In the genomic region with DNA sequence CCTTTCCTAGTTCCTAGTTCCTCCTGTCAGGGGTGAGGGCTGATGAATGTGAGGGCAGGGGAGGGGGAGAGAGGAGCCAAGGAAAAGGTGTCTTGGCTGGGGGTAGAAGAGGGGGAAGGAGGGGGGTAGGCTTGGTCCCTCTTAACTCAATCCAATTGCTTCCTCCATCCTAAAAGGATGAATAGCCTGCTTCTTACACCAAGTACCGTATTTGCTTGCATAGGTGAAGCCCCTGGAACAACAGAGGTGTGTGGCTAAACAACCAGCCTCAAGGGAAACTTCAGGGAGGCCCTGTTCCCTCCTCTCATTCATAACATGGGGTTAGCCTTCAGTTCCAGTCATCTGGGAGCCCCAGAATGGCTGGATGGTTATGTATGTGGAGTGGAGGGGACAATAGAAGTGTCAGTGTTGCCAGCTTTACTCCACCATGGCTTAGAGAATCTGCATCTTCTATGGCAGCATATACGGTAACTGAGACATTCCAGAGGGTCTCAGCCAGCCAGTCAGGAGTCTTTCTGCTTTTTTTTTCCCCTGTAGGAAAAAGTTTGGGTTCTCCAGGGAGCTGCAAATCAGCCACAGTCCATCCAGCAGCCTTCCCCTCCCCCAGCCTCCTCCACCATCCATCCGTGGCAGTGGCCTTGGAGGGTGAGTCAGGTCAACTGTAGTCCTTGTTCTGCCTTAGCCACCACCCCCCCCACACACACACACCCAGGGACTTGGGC, we compare ENCODE assay signal across 9 mouse cellular contexts.
A peak's percentile ranks its signal among the peaks of the same experiment; 100 is the strongest.
DNase-seq lines count a peak whose midpoint lies in the region; ATAC-seq and TF ChIP-seq lines count a peak whose summit lies in the region.
"Had no signal": no experiment of that assay in that cellular context is flagged by ENCODE, and none has a peak within 500 bp of the region (broad histone marks: within the 10 kb centered on the region; RNA-seq: fewer than 3 reads in every experiment).

No protein-coding gene starts in this region.

- no peaks in the 10 kb centered on the region for H3K27me3 ChIP-seq in lung, embryonic 14.5 days (ENCODE audit: insufficient read depth, low read length)
- H3K27me3 ChIP-seq in intestine, embryonic 14.5 days (replicated peaks; ENCODE audit: control insufficient read depth, insufficient read depth, low read length) = no peaks in the 10 kb centered on the region

- ATAC-seq in lung, embryonic 14.5 days (ENCODE audit: insufficient read depth) = peak; percentile 52; the same call in 1 of the 2 replicates
- peak; percentile 57; the same call in 1 of the 2 replicates for ATAC-seq in intestine, embryonic 14.5 days (replicated peaks; ENCODE audit: low FRiP score, low TSS enrichment, low read depth)

- H3K4me2 ChIP-seq in lung, embryonic 14.5 days = peak overlapping the region; percentile 40; the same call in 1 of the 2 replicates
- peak overlapping the region; percentile 41 for H3K4me2 ChIP-seq in intestine, embryonic 14.5 days (ENCODE audit: low read length)

- H3K9me3 ChIP-seq in lung, embryonic 14.5 days (ENCODE audit: low read depth, low read length) = no peaks in the 10 kb centered on the region
- peaks cover 5% of the 10 kb centered on the region; the same call in 1 of the 2 replicates for H3K9me3 ChIP-seq in intestine, embryonic 14.5 days (ENCODE audit: control insufficient read depth, low read length)

- no peak for TF ChIP-seq CTCF in lung, embryonic 14.5 days (IDR thresholded peaks at IDR 0.05; ENCODE audit: low read depth)

- H3K9ac ChIP-seq in lung, embryonic 14.5 days = no peak overlapping the region
- no peak overlapping the region for H3K9ac ChIP-seq in intestine, embryonic 14.5 days (ENCODE audit: low read length)

- WGBS in lung, embryonic 14.5 days = 9% methylated on average over 3 of the region's 3 CpGs
- WGBS in intestine, embryonic 14.5 days = 7% methylated on average over 3 of the region's 3 CpGs

- H3K36me3 ChIP-seq in lung, embryonic 14.5 days (ENCODE audit: insufficient read depth) = no peaks in the 10 kb centered on the region
- H3K36me3 ChIP-seq in intestine, embryonic 14.5 days (ENCODE audit: control insufficient read depth, insufficient read depth, low read length) = no peaks in the 10 kb centered on the region

- intact Hi-C loops in left cerebral cortex, postnatal 10 days (cut with DNase I) = no loop called here

- peak; percentile 39 for DNase-seq in lung, embryonic 14.5 days
- DNase-seq in lung, postnatal 36 days = no peak
- DNase-seq in embryo, embryonic 10.5 days (ENCODE audit: low spot score) = peak; percentile 87
- DNase-seq in intestine, embryonic 14.5 days (ENCODE audit: low spot score) = peak; percentile 62
- peak; percentile 24 for DNase-seq in retina, postnatal 1 day
- no peak for DNase-seq in cerebellum, postnatal 4 days (ENCODE audit: low spot score in 2 of 2)
- no peak for DNase-seq in left cerebral cortex, postnatal 10 days (ENCODE audit: extremely low spot score in 1 of 2, low spot score in 2 of 2)
- DNase-seq in lung, adult 18-20 months = no peak
- DNase-seq: lung, postnatal 10 days had no signal

- H3K4me1 ChIP-seq in lung, embryonic 14.5 days (ENCODE audit: insufficient read depth) = peaks cover 19% of the 10 kb centered on the region
- peaks cover 29% of the 10 kb centered on the region for H3K4me1 ChIP-seq in intestine, embryonic 14.5 days (replicated peaks; ENCODE audit: control insufficient read depth, insufficient read depth, low read length)

- no peak overlapping the region for H3K4me3 ChIP-seq in lung, embryonic 14.5 days (ENCODE audit: low read depth, low read length)
- H3K4me3 ChIP-seq in intestine, embryonic 14.5 days (ENCODE audit: low read depth, low read length) = no peak overlapping the region

- peak overlapping the region; percentile 78 for H3K27ac ChIP-seq in lung, embryonic 14.5 days (ENCODE audit: low read depth)
- peak overlapping the region; percentile 64 for H3K27ac ChIP-seq in intestine, embryonic 14.5 days (ENCODE audit: low read depth)

Comparison
In these comparisons a context has a peak if more than half of its experiments do, and no peak if none do; other contexts are left out.
1. DNase-seq: peak in lung, embryonic 14.5 days (single experiment), embryo, embryonic 10.5 days (single experiment), intestine, embryonic 14.5 days (single experiment) and retina, postnatal 1 day (single experiment); none in lung, postnatal 36 days (single experiment), cerebellum, postnatal 4 days (0 of 2), left cerebral cortex, postnatal 10 days (0 of 2) and lung, adult 18-20 months (0 of 2).